Mouse (Mus musculus): Measurements from ENCODE around the gene Taf3. TPM values are rescaled to one million over a fixed set of nuclear protein-coding genes. Genes with fewer than 3 reads are reported as not detected.
A peak's percentile ranks its signal among the peaks of the same experiment; 100 is the strongest.

Taf3 gene
- polyA plus RNA-seq, 1 experiment from 2014 or later = 12.6 TPM

DNA sequence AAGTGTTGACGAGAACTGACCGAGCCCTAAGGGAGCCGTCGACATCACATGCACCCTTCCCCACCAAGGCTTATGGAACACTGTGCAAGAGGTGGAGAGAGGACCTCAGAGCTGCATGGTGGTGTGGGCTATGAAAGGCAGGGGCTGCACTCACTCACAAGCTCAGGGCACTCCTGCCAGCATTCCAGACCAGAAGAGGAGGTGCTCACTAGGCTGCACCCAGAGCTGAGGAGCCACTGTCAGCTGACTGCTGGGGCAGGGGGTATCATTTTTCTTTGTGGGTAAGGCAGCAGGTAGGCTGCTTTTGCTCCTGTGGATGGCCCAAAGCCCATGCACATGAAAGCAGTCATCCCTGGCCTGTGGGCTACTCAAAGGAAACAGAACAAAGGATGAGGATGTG is 109.1 kb downstream of the Taf3 start:
- Histone ChIP-seq H3K36me3 (ENCODE audit: insufficient read depth, low read length) (no peaks in the 10 kb centered on the region), H3K27me3 (ENCODE audit: insufficient read depth, low read length) (no peaks in the 10 kb centered on the region), H3K27ac (no peak overlapping the region), H3K4me2 (ENCODE audit: low read length) (no peak overlapping the region), H3K4me1 (replicated peaks; ENCODE audit: insufficient read depth, low read length) (no peaks in the 10 kb centered on the region), H3K9ac (ENCODE audit: low read depth, low read length) (no peak overlapping the region), H3K9me3 (replicated peaks; ENCODE audit: low read length) (no peaks in the 10 kb centered on the region), H3K4me3 (replicated peaks; ENCODE audit: low read depth, low read length) (no peak overlapping the region)
- ATAC-seq (replicated peaks; ENCODE audit: low FRiP score, low read depth) (no peak), DNase-seq (ENCODE audit: low spot score) (no peak)
- no peak for TF ChIP-seq CTCF (IDR thresholded peaks at IDR 0.05; ENCODE audit: low read depth)
- WGBS = 65% methylated on average over 4 of the region's 4 CpGs

GRCm38 (mm10) chr2:9935965-9936364 is 112.4 kb downstream of the Taf3 start:
- Histone ChIP-seq H3K9ac (ENCODE audit: low read depth, low read length) (no peak overlapping the region), H3K4me3 (replicated peaks; ENCODE audit: low read depth, low read length) (no peak overlapping the region), H3K27me3 (ENCODE audit: insufficient read depth, low read length) (no peaks in the 10 kb centered on the region), H3K4me2 (ENCODE audit: low read length) (no peak overlapping the region), H3K4me1 (replicated peaks; ENCODE audit: insufficient read depth, low read length) (no peaks in the 10 kb centered on the region), H3K27ac (no peak overlapping the region), H3K36me3 (ENCODE audit: insufficient read depth, low read length) (no peaks in the 10 kb centered on the region), H3K9me3 (replicated peaks; ENCODE audit: low read length) (no peaks in the 10 kb centered on the region)
- DNase-seq (ENCODE audit: low spot score) (peak; percentile 52), ATAC-seq (replicated peaks; ENCODE audit: low FRiP score, low read depth) (peak; percentile 66)
- TF ChIP-seq CTCF (IDR thresholded peaks at IDR 0.05; ENCODE audit: low read depth) = no peak
- 0% methylated on average over 1 of the region's 1 CpGs for WGBS

DNA sequence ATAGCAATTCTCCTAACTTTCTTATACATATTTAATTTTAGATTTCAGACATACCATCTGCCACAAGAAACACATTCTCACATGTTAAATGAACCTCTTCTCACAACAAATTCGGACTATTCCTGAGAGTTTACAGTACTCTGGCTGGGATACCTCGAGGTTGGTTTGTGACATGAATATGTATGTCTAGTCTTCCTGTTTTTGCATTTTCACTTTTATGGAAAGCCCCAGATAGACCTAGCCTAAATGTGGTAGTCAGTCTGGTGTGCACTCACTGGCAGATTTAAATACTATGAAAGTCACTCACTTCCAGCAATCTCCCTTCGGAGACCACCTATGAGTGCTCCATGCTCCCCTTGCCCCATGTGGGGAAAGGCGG is 121.5 kb downstream of the Taf3 start:
- no peak for ATAC-seq (replicated peaks; ENCODE audit: low FRiP score, low read depth)
- TF ChIP-seq CTCF (IDR thresholded peaks at IDR 0.05; ENCODE audit: low read depth) = no peak
- Histone ChIP-seq H3K9me3 (replicated peaks; ENCODE audit: low read length) (no peaks in the 10 kb centered on the region), H3K4me3 (replicated peaks; ENCODE audit: low read depth, low read length) (no peak overlapping the region), H3K9ac (ENCODE audit: low read depth, low read length) (no peak overlapping the region), H3K27me3 (ENCODE audit: insufficient read depth, low read length) (no peaks in the 10 kb centered on the region), H3K36me3 (ENCODE audit: insufficient read depth, low read length) (no peaks in the 10 kb centered on the region), H3K4me1 (replicated peaks; ENCODE audit: insufficient read depth, low read length) (no peaks in the 10 kb centered on the region), H3K27ac (no peak overlapping the region), H3K4me2 (ENCODE audit: low read length) (no peak overlapping the region)
- 79% methylated on average over 4 of the region's 4 CpGs for WGBS
- no peak for DNase-seq (ENCODE audit: low spot score)

DNA sequence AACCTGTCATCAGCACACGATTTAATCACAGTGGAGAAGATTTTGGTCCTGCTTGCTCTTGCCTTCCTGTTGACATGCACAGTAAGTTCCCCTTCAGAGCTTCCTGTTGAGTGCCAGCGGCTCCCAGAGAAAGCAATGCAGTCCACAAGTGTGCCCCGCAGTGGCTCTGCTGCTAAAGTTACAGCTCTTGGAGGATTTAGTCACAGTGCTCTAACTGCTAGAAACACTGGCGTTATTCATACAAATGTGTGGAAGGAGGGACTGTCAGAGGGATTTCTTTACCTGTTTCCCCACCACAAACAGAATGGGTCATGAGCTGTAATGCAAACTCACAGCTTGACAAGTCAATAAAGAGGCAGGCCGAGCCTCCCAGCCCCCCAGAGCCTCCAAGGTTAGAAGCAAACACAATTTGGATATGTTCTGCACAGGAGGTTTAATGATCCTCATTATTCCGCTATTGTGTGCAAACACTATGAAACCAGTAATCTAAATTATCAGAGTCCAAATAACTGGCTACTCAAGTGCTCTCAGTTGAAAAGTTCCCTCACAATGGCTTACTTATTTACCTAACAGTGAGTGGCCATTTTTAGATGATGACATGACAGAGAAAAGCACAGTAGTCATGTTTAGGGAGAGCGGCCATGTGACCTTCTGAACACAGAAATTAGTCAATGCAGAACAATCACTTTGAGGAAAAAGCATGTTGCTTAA is 122.0 kb downstream of the Taf3 start:
- no peak overlapping the region for H3K27ac ChIP-seq
- no peaks in the 10 kb centered on the region for H3K27me3 ChIP-seq (ENCODE audit: insufficient read depth, low read length)
- no peaks in the 10 kb centered on the region for H3K36me3 ChIP-seq (ENCODE audit: insufficient read depth, low read length)
- no peak overlapping the region for H3K4me2 ChIP-seq (ENCODE audit: low read length)
- WGBS = 47% methylated on average over 7 of the region's 7 CpGs
- H3K4me1 ChIP-seq (replicated peaks; ENCODE audit: insufficient read depth, low read length) = no peaks in the 10 kb centered on the region
- no peak for TF ChIP-seq CTCF (IDR thresholded peaks at IDR 0.05; ENCODE audit: low read depth)
- no peak overlapping the region for H3K9ac ChIP-seq (ENCODE audit: low read depth, low read length)
- DNase-seq (ENCODE audit: low spot score) = peak; percentile 35
- peak; percentile 46 for ATAC-seq (replicated peaks; ENCODE audit: low FRiP score, low read depth)
- no peaks in the 10 kb centered on the region for H3K9me3 ChIP-seq (replicated peaks; ENCODE audit: low read length)
- no peak overlapping the region for H3K4me3 ChIP-seq (replicated peaks; ENCODE audit: low read depth, low read length)

GRCm38 (mm10) chr2:9918691-9919471 is 129.5 kb downstream of the Taf3 start:
- DNase-seq (ENCODE audit: low spot score) (peak; percentile 59), ATAC-seq (replicated peaks; ENCODE audit: low FRiP score, low read depth) (peak; percentile 90)
- no peaks in the 10 kb centered on the region for H3K4me1 ChIP-seq (replicated peaks; ENCODE audit: insufficient read depth, low read length)
- H3K36me3 ChIP-seq (ENCODE audit: insufficient read depth, low read length) = peaks cover 17% of the 10 kb centered on the region
- WGBS = 72% methylated on average over 17 of the region's 17 CpGs
- H3K27me3 ChIP-seq (ENCODE audit: insufficient read depth, low read length) = no peaks in the 10 kb centered on the region
- 0 out of 2 replicates have a peak overlapping the region, but pooled peaks have one; percentile 21 for H3K4me2 ChIP-seq (ENCODE audit: low read length)
- no peak for TF ChIP-seq CTCF (IDR thresholded peaks at IDR 0.05; ENCODE audit: low read depth)
- H3K9ac ChIP-seq (ENCODE audit: low read depth, low read length) = no peak overlapping the region
- no peaks in the 10 kb centered on the region for H3K9me3 ChIP-seq (replicated peaks; ENCODE audit: low read length)
- no peak overlapping the region for H3K4me3 ChIP-seq (replicated peaks; ENCODE audit: low read depth, low read length)
- peak overlapping the region; percentile 79 for H3K27ac ChIP-seq

GRCm38 (mm10) chr2:9917602-9918001 is 130.8 kb downstream of the Taf3 start:
- Histone ChIP-seq H3K36me3 (ENCODE audit: insufficient read depth, low read length) (peaks cover 17% of the 10 kb centered on the region), H3K27ac (peak overlapping the region; percentile 79; the same call in 1 of the 2 replicates), H3K4me2 (ENCODE audit: low read length) (no peak overlapping the region), H3K4me3 (replicated peaks; ENCODE audit: low read depth, low read length) (no peak overlapping the region), H3K9me3 (replicated peaks; ENCODE audit: low read length) (no peaks in the 10 kb centered on the region), H3K27me3 (ENCODE audit: insufficient read depth, low read length) (no peaks in the 10 kb centered on the region), H3K9ac (ENCODE audit: low read depth, low read length) (no peak overlapping the region), H3K4me1 (replicated peaks; ENCODE audit: insufficient read depth, low read length) (no peaks in the 10 kb centered on the region)
- DNase-seq (ENCODE audit: low spot score) (no peak), ATAC-seq (replicated peaks; ENCODE audit: low FRiP score, low read depth) (no peak)
- TF ChIP-seq CTCF (IDR thresholded peaks at IDR 0.05; ENCODE audit: low read depth) = no peak
- 82% methylated on average over 9 of the region's 9 CpGs for WGBS
